Mouse (Mus musculus) midbrain, postnatal 0 days (tissue): ENCODE data around the gene Cct4. TPM values are rescaled to one million over a fixed set of nuclear protein-coding genes. Genes with fewer than 3 reads are reported as not detected.
A peak's percentile ranks its signal among the peaks of the same experiment; 100 is the strongest.

Experiments
- ATAC-seq: fragments of 200-750 bp; cut with Nextera tagmentation; 2 replicates; pipeline ENCODE4 v1.8.0; 2017; ENCODE audit warnings: moderate number of reproducible peaks, mild to moderate bottlenecking, moderate TSS enrichment, moderate library complexity; ENCODE audit not compliant: low FRiP score
- DNase-seq: peaks from one replicate; pipeline ENCODE4 v3.0.0-alpha.2; 2015; ENCODE audit warnings: low spot score
- H3K27ac ChIP-seq: fragments of 300-500 bp; sonication (generic); 2 replicates; pipeline ENCODE4 v1.5.1; 2014; ENCODE audit warnings: low read depth, mild to moderate bottlenecking, low read length, mixed read lengths
- H3K27me3 ChIP-seq: fragments of 300-500 bp; sonication (generic); 2 replicates; pipeline ENCODE4 v1.6.1; 2014; ENCODE audit warnings: low read length, control low read depth, mixed read lengths; ENCODE audit not compliant: insufficient read depth
- H3K36me3 ChIP-seq: fragments of 300-500 bp; sonication (generic); 2 replicates; pipeline ENCODE4 v1.6.1; 2014; ENCODE audit warnings: low read length, control low read depth, mixed read lengths; ENCODE audit not compliant: insufficient read depth
- H3K4me1 ChIP-seq: fragments of 300-500 bp; sonication (generic); 2 replicates; pipeline ENCODE4 v1.6.1; 2014; ENCODE audit warnings: mild to moderate bottlenecking, control low read depth, antibody characterized with exemption, low read length, mixed read lengths; ENCODE audit not compliant: insufficient read depth
- H3K4me2 ChIP-seq: fragments of 300-500 bp; sonication (generic); 2 replicates; pipeline ENCODE4 v1.6.1; 2014; ENCODE audit warnings: low read depth, mild to moderate bottlenecking, low read length, mixed read lengths; ENCODE audit not compliant: poor library complexity, severe bottlenecking
- H3K4me3 ChIP-seq: fragments of 300-500 bp; sonication (generic); 2 replicates; pipeline ENCODE4 v1.5.1; 2014; ENCODE audit warnings: low read depth, mild to moderate bottlenecking, low read length, moderate library complexity
- H3K9ac ChIP-seq: fragments of 300-500 bp; sonication (generic); replicated peaks from 2 replicates; pipeline ENCODE4 v1.6.1; 2014; ENCODE audit warnings: mild to moderate bottlenecking, low read length, moderate library complexity, mixed read lengths; ENCODE audit not compliant: poor library complexity, severe bottlenecking
- H3K9me3 ChIP-seq: fragments of 300-500 bp; sonication (generic); 2 replicates; pipeline ENCODE4 v1.6.1; 2016; ENCODE audit warnings: low read length, control low read depth
- CTCF ChIP-seq: IDR thresholded peaks from 2 replicates; pipeline ENCODE4 v1.5.1; 2016; ENCODE audit warnings: antibody characterized with exemption, mild to moderate bottlenecking
- WGBS: fragments of 180-500 bp; shearing (Covaris S2); extraction: QIAGEN DNeasy Blood & Tissue Kit; methylation state at CpG from one replicate; pipeline ENCODE4 v1.1.7; 2014; 5-methylcytosine and 5-hydroxymethylcytosine counted together
- polyA plus RNA-seq: library from polyadenylated mRNA; unstranded; fragments of >200 nt; fragmentation: Nextera tagmentation; extraction: Ambion mirVana; gene quantifications from 2 replicates; pipeline ENCODE4 v1.2.1, GENCODE M21; 2015
- total RNA-seq: library from RNA; depleted of rRNA; stranded (reverse); fragments of >200 nt; gene quantifications from 2 replicates; pipeline ENCODE4 v1.2.3, GENCODE M21; 2014

Cct4 gene
- total and polyA plus RNA-seq, 2 experiments from 2014 or later: 139 to 230 TPM

DNA sequence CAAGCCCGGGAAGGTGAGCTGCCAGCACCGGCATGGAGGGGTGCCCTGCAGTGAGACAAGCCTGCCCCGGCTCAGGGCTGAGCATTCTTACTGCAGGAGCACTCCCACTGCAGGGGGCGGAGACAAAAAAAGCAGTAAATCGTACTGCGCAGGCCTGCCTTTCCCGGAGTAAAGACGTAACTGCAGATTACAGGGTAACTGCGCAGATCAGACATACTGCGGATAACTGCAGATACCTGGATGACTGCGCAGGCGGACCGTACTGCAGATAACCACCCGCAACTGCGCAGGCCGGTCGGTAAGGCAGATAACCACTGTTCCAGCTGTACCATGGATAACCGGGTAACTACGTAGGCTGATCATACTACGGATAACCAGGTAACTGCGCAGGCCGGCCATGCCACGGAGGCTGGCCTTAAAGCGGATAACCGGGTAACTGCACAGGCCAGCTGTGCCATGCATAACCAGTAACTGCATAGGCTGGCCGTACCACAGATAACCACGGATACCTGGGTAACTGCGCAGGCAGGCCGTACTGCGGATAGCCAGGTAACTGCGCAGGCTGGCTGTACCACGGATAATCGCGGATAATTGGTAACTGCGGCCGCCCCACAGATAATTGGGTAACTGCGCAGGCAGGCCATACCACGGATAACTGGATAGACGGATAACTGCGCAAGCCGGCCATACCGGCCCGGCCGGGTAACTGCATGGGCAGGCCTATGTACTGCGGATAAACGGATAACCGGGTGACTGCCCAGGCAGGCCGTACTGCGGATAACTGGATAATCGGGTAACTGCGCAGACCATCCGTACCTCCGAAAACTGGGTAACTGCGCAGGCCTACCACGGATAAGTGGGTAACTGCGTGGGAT, 18.2 kb upstream of the Cct4 start, which contains the start of gene Zrsr1:
TSS of gene Zrsr1 (plus strand) at position 171 of the 875 bp plus-strand sequence.
- peak within 1 kb of the TSS; percentile 58 for H3K4me3 ChIP-seq
- H3K27me3 ChIP-seq: no peaks in the 10 kb centered on the region
- peak within 1 kb of the TSS; percentile 90 for H3K27ac ChIP-seq
- 0 out of 2 replicates have a peak, but pooled peaks cover 7% of the 10 kb centered on the region for H3K9me3 ChIP-seq
- ATAC-seq (peak; percentile 85), DNase-seq (peak; percentile 84)
- no peaks in the 10 kb centered on the region for H3K4me1 ChIP-seq
- peak within 1 kb of the TSS; percentile 79 for H3K9ac ChIP-seq
- H3K4me2 ChIP-seq: peak within 1 kb of the TSS; percentile 54
- TF ChIP-seq CTCF: peak; percentile 33; the same call in 1 of the 2 replicates
- H3K36me3 ChIP-seq: no peaks in the 10 kb centered on the region
- WGBS: 51% methylated on average over 56 of the region's 56 CpGs

DNA sequence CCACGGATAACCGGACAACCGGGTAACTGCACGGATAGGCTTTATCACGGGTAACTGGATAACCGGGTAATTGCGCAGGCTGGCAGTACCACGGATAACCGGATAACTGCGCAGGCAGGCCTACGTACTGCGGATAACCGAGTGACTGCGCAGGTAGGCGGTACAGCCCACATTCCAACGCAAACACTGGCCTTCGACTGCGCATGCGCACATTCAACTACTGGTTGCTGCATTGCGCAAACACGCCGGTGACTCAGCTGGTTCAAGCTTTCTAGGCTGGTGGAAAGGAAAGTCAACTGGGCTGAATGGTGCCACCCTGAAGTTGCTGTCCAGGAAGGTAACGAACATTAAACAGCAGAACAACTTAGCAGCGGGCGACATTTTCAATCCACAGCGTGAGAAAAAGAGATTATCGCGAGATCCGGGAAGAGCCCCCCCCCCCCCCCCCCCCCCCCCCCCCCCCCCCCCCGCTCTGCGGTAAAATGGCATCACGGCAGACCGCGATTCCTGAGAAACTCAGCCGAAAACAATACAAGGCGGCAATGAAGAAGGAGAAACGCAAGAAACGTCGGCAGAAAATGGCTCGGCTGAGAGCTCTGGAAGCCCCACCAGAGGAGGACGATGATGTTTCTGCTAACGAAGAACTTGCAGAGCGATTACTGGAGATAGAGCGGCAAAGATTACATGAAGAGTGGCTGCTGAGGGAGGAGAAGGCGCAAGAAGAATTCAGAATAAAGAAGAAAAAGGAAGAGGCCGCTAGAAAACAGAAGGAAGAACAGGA, 17.4 kb upstream of the Cct4 start:
- H3K9me3 ChIP-seq: 0 out of 2 replicates have a peak, but pooled peaks cover 3% of the 10 kb centered on the region
- peak overlapping the region; percentile 90 for H3K27ac ChIP-seq
- ATAC-seq: peak; percentile 69
- peak overlapping the region; percentile 58 for H3K4me3 ChIP-seq
- H3K27me3 ChIP-seq: no peaks in the 10 kb centered on the region
- H3K4me1 ChIP-seq: no peaks in the 10 kb centered on the region
- 41% methylated on average over 44 of the region's 46 CpGs for WGBS
- peak overlapping the region; percentile 79 for H3K9ac ChIP-seq
- DNase-seq: peak; percentile 80
- H3K4me2 ChIP-seq: peak overlapping the region; percentile 54
- no peak for TF ChIP-seq CTCF
- H3K36me3 ChIP-seq: 0 out of 2 replicates have a peak, but pooled peaks cover 2% of the 10 kb centered on the region

DNA sequence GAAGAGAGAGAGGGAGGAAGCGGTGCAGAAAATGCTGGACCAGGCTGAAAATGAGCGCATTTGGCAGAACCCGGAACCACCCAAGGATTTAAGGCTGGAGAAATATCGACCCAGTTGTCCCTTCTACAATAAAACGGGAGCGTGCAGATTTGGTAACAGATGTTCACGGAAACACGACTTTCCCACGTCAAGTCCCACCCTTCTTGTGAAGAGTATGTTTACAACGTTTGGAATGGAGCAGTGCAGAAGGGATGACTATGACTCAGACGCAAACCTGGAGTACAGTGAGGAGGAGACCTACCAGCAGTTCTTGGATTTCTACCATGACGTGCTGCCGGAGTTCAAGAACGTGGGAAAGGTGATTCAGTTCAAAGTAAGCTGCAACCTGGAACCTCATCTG, 16.7 kb upstream of the Cct4 start:
- no peaks in the 10 kb centered on the region for H3K27me3 ChIP-seq
- H3K9ac ChIP-seq: peak overlapping the region; percentile 53; the same call in 1 of the 2 replicates
- 53% methylated on average over 14 of the region's 14 CpGs for WGBS
- ATAC-seq: no peak
- 0 out of 2 replicates have a peak, but pooled peaks cover 2% of the 10 kb centered on the region for H3K4me1 ChIP-seq
- no peak for TF ChIP-seq CTCF
- 0 out of 2 replicates have a peak, but pooled peaks cover 6% of the 10 kb centered on the region for H3K36me3 ChIP-seq
- H3K27ac ChIP-seq: peak overlapping the region; percentile 69
- H3K4me3 ChIP-seq: peak overlapping the region; percentile 58
- H3K4me2 ChIP-seq: peak overlapping the region; percentile 53
- DNase-seq: no peak
- 0 out of 2 replicates have a peak, but pooled peaks cover 3% of the 10 kb centered on the region for H3K9me3 ChIP-seq

DNA sequence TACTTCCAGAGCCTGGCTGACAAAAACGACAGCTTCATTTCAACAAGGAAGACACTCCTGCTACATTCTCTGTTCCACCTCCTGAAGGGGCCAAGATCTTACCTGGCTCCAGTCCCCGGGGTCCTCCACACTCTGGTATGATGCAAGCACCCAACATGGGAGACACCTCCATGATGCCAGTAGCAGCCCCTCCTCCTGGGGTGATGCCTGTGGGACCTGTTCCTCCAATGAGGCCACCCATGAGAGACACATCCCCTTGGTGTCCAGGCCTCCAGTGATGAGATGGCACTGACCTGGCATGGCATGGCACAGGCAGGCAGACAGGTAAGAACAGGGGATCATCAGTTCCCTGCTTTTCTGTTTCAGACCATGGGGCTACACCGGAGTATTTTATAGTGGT, 12.1 kb upstream of the Cct4 start:
- Histone ChIP-seq H3K4me2 (no peak overlapping the region), H3K9me3 (no peaks in the 10 kb centered on the region)

DNA sequence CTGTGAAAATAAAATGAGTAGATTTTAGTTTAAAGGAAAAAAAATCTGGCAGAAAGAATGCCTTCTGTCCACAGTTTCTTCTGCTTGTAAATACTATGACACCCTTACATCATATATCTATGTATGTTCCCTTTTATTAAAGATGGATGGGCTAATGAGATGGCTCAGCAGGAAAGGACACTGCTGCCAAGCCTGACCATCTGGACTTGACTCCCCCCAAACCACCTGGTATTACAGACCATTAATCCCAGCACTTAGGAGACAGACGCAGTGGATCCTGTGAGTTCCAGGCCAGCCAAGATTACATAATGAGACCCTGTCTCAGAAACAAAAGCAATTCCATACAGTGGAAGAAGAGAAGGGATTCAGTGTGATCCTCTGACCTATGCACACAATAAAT, 11.6 kb upstream of the Cct4 start:
- Histone ChIP-seq H3K4me1 (peaks cover 4% of the 10 kb centered on the region; the same call in 1 of the 2 replicates), H3K9me3 (no peaks in the 10 kb centered on the region), H3K36me3 (peaks cover 9% of the 10 kb centered on the region; the same call in 1 of the 2 replicates), H3K9ac (no peak overlapping the region), H3K4me3 (no peak overlapping the region), H3K27ac (no peak overlapping the region), H3K27me3 (no peaks in the 10 kb centered on the region), H3K4me2 (no peak overlapping the region)
- peak; percentile 63 for DNase-seq
- no peak for ATAC-seq
- TF ChIP-seq CTCF: no peak
- WGBS: 46% methylated on average over 1 of the region's 1 CpGs

More for the DNA sequence above, 12.1 kb upstream of the Cct4 start:
- H3K27me3 ChIP-seq: no peaks in the 10 kb centered on the region
- H3K4me3 ChIP-seq: no peak overlapping the region
- no peak overlapping the region for H3K27ac ChIP-seq
- 95% methylated on average over 3 of the region's 3 CpGs for WGBS
- ATAC-seq (no peak), DNase-seq (no peak)
- peaks cover 4% of the 10 kb centered on the region; the same call in 1 of the 2 replicates for H3K4me1 ChIP-seq
- H3K36me3 ChIP-seq: peaks cover 9% of the 10 kb centered on the region; the same call in 1 of the 2 replicates
- no peak for TF ChIP-seq CTCF
- no peak overlapping the region for H3K9ac ChIP-seq
